Mouse (Mus musculus) limb, embryonic 14.5 days (tissue): Measurements from ENCODE around the gene Arhgef12. TPM values are rescaled to one million over a fixed set of nuclear protein-coding genes. Genes with fewer than 3 reads are reported as not detected.
"Not testable (repeated sequence)": the region's sequence is repeated elsewhere in the genome, so short reads cannot be mapped to it uniquely, and the experiment has no call there.

Source experiments
- ATAC-seq: fragments of 200-750 bp; cut with Nextera tagmentation; 2 replicates; pipeline ENCODE4 v1.8.0; 2017; ENCODE audit warnings: low read depth, moderate number of reproducible peaks, moderate TSS enrichment; ENCODE audit not compliant: low FRiP score
- DNase-seq: peaks from one replicate; pipeline ENCODE4 v3.0.0-alpha.2; 2015; ENCODE audit warnings: low spot score
- H3K27ac ChIP-seq: fragments of 300-500 bp; sonication (generic); replicated peaks from 2 replicates; pipeline ENCODE4 v1.5.1; 2014; ENCODE audit warnings: low read depth, mild to moderate bottlenecking, low read length, moderate library complexity, mixed read lengths
- H3K27me3 ChIP-seq: fragments of 300-500 bp; sonication (generic); 2 replicates; pipeline ENCODE4 v1.6.1; 2014; ENCODE audit warnings: low read length, mixed read lengths; ENCODE audit not compliant: control insufficient read depth, insufficient read depth
- H3K36me3 ChIP-seq: fragments of 300-500 bp; sonication (generic); 2 replicates; pipeline ENCODE4 v1.6.1; 2014; ENCODE audit warnings: mild to moderate bottlenecking, low read length, moderate library complexity, mixed read lengths; ENCODE audit not compliant: control insufficient read depth, insufficient read depth
- H3K4me1 ChIP-seq: fragments of 300-500 bp; sonication (generic); 2 replicates; pipeline ENCODE4 v1.6.1; 2014; ENCODE audit warnings: antibody characterized with exemption, low read length, mixed read lengths; ENCODE audit not compliant: control insufficient read depth, insufficient read depth
- H3K4me2 ChIP-seq: fragments of 300-500 bp; sonication (generic); replicated peaks from 2 replicates; pipeline ENCODE4 v1.6.1; 2014; ENCODE audit warnings: low read depth, mild to moderate bottlenecking, low read length, moderate library complexity; ENCODE audit not compliant: severe bottlenecking
- H3K4me3 ChIP-seq: fragments of 300-500 bp; sonication (generic); replicated peaks from 2 replicates; pipeline ENCODE4 v1.5.1; 2014; ENCODE audit warnings: low read length
- H3K9ac ChIP-seq: fragments of 300-500 bp; sonication (generic); 2 replicates; pipeline ENCODE4 v1.6.1; 2014; ENCODE audit warnings: mild to moderate bottlenecking, low read depth, low read length, moderate library complexity; ENCODE audit not compliant: severe bottlenecking
- H3K9me3 ChIP-seq: fragments of 300-500 bp; sonication (generic); 2 replicates; pipeline ENCODE4 v1.6.1; 2016; ENCODE audit warnings: low read length; ENCODE audit not compliant: control insufficient read depth
- POLR2A ChIP-seq: fragments of 200-500 bp; IDR thresholded peaks from 2 replicates; pipeline ENCODE4 v1.8.0; 2012; ENCODE audit warnings: inconsistent platforms, mild to moderate bottlenecking, moderate library complexity, borderline replicate concordance; ENCODE audit not compliant: insufficient read depth, insufficient read length; ENCODE audit errors: extremely low read depth
- WGBS: fragments of 180-500 bp; shearing (Covaris S2); extraction: QIAGEN DNeasy Blood & Tissue Kit; methylation state at CpG from one replicate; pipeline ENCODE4 v1.1.7; 2014; 5-methylcytosine and 5-hydroxymethylcytosine counted together
- polyA plus RNA-seq, 2 experiments: library from polyadenylated mRNA; depleted of rRNA in 1 of 2; stranded (reverse) in 1 of 2; unstranded in 1 of 2; fragments of >200 nt; fragmentation: Nextera tagmentation in 1 of 2; extraction: Ambion mirVana in 1 of 2; gene quantifications; 2 replicates each; pipeline versions ENCODE4 v1.2.1 to v1.2.3; 2012 to 2014

Arhgef12 gene
- polyA plus RNA-seq, 2 experiments: 15.7 to 26.1 TPM

DNA sequence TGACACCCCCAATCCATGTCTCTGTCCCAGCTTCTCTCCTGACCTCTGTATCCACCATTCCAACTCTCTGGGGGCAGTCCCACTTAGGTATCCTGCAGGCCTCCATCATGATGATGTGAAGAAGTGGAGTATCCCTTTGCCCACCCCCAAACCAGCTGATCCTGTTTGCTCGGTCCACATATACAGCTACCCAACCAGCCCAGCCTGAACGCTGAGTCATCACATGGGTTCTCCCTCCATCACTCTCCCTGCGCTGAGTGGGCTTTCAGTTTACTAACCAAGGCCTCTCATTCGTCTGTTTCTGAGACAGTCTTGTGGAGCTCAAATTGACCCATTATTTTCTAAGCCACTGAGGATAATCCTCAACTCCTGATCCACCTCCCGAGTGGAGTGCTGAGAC lies 24.9 kb upstream of the Arhgef12 start:
- TF ChIP-seq POLR2A: no peak
- 82% methylated on average over 5 of the region's 5 CpGs for WGBS

DNA sequence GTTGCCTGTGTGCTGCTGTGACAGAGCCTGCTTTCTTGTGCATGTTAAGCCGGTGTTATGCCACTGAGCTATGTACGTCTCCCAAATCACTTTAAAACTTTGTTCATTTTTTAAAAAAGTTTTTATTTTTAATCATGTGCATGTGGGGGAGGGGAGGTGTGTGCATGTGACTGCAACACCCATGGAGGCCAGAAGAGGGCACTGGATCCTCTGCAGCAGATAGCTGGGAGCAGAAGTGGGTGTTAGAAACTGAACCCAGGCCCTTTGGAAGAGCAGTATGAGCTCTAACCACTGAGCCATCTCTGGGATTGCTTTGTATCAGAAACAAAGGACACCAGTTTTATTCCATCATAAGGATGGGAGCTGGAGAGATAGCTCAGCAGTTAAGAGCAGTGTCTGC lies 23.6 kb upstream of the Arhgef12 start:
- H3K4me1 ChIP-seq: no peaks in the 10 kb centered on the region
- 92% methylated on average over 2 of the region's 2 CpGs for WGBS
- H3K27ac ChIP-seq: no peak overlapping the region
- H3K36me3 ChIP-seq: no peaks in the 10 kb centered on the region
- H3K9me3 ChIP-seq: no peaks in the 10 kb centered on the region
- ATAC-seq (no peak), DNase-seq (no peak)
- TF ChIP-seq POLR2A: no peak
- no peak overlapping the region for H3K4me3 ChIP-seq
- no peaks in the 10 kb centered on the region for H3K27me3 ChIP-seq
- H3K9ac ChIP-seq: no peak overlapping the region
- no peak overlapping the region for H3K4me2 ChIP-seq

More for the DNA sequence above, 24.9 kb upstream of the Arhgef12 start:
- no peak for ATAC-seq
- no peak overlapping the region for H3K27ac ChIP-seq
- H3K9me3 ChIP-seq: no peaks in the 10 kb centered on the region
- no peak overlapping the region for H3K9ac ChIP-seq
- DNase-seq: no peak
- no peaks in the 10 kb centered on the region for H3K36me3 ChIP-seq
- no peak overlapping the region for H3K4me2 ChIP-seq
- H3K4me3 ChIP-seq: no peak overlapping the region
- no peaks in the 10 kb centered on the region for H3K4me1 ChIP-seq
- H3K27me3 ChIP-seq: no peaks in the 10 kb centered on the region

DNA sequence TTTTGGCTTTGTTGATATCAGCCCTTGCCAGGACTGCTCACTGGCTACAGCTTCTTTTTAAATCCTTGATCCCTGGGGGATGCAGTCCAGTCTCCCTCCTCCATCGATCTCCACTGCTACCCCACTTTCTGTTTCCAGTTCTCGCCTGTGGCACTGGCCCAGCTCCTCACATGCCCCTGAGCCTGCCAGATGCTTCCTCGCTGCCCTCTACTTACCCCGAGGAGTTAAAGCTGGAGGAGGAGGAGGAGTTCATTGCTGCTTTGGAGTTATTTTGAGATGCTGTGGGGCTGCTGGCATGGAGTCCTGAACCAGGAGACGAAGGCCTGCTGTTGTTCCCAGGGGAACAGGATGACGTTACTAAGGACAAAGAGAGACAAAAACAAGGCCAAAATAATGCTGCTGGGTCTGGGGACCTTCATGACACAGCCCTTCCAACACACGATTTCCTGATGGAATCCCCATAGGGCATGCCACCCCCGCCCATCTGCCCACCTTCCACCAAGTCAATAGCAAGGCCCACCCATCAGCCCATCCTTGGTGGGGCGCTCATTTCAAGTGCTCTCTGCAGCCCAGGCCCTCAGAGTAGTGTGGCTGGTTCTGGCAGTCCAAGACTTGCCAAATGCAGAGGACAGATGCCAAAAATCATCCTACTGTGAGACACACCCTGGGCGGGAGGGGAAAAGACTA lies 20.2 kb upstream of the Arhgef12 start:
- Histone ChIP-seq H3K27ac (no peak overlapping the region), H3K27me3 (no peaks in the 10 kb centered on the region), H3K9me3 (no peaks in the 10 kb centered on the region), H3K9ac (no peak overlapping the region), H3K4me1 (no peaks in the 10 kb centered on the region), H3K4me3 (no peak overlapping the region), H3K36me3 (no peaks in the 10 kb centered on the region), H3K4me2 (no peak overlapping the region)
- ATAC-seq (no peak), DNase-seq (no peak)
- TF ChIP-seq POLR2A: no peak
- WGBS: 69% methylated on average over 10 of the region's 10 CpGs

DNA sequence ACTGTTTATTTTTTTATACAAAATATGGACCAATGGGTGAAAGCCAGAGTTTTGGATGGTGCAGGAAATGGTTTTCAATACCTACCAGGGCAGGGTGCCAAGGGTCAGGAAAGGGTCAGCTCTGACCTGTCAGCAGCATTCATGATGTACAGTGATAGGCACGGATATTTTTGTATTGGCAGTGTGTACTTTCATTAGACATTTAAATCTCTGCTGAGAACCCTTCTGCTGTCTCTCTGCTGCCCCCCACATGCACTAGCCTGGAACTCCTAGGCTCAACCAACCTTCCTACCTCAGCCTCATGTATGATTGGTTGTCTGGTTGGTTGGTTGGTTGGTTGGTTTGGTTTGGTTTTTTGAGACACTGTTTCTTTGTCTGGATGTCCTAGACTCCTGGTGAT lies 15.3 kb upstream of the Arhgef12 start:
- no peaks in the 10 kb centered on the region for H3K27me3 ChIP-seq
- H3K27ac ChIP-seq: no peak overlapping the region
- H3K36me3 ChIP-seq: no peaks in the 10 kb centered on the region
- no peaks in the 10 kb centered on the region for H3K4me1 ChIP-seq
- WGBS: 32% methylated on average over 1 of the region's 1 CpGs
- no peak overlapping the region for H3K4me3 ChIP-seq
- no peak for ATAC-seq
- H3K4me2 ChIP-seq: no peak overlapping the region
- no peaks in the 10 kb centered on the region for H3K9me3 ChIP-seq
- no peak for DNase-seq
- H3K9ac ChIP-seq: no peak overlapping the region
- TF ChIP-seq POLR2A: no peak

DNA sequence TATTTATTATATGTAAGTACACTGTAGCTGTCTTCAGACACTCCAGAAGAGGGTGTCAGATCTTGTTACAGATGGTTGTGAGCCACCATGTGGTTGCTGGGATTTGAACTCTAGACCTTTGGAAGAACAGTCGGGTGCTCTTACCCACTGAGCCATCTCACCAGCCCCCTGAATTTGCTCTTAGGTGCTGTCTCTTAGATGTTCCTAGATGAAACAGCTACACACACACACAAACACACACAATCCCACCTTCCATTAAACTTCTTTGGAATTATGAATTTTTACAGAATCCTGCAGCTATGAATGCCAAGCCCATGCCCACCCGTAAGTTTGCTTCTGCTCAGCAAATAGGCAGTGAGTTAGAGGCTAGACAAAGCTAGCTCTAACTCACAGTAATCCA lies 14.9 kb upstream of the Arhgef12 start:
- DNase-seq, H3K9ac ChIP-seq, H3K36me3 ChIP-seq, H3K4me1 ChIP-seq, H3K27me3 ChIP-seq, H3K27ac ChIP-seq, H3K9me3 ChIP-seq, H3K4me3 ChIP-seq, H3K4me2 ChIP-seq, ATAC-seq: not testable (repeated sequence)
- 88% methylated on average over 2 of the region's 2 CpGs for WGBS

DNA sequence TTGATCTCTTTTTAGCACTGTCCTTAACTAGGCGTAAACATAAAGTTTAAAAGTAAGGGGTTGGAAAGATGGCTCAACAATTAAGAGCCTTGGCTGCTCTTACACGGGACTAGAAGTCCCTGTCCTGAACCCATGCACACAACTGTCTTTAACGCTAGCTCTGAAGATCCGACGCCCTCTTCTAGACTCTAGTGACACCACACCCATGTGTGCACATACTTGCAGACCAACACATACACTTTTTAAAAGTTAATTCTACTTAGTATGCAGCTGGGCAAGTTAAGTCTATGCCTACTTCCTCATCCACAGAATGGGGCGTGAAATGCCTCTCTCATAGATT lies 9.9 kb upstream of the Arhgef12 start:
- 80% methylated on average over 6 of the region's 6 CpGs for WGBS
- Histone ChIP-seq H3K4me2 (no peak overlapping the region), H3K9me3 (no peaks in the 10 kb centered on the region), H3K9ac (no peak overlapping the region), H3K4me1 (0 out of 2 replicates have a peak, but pooled peaks cover 4% of the 10 kb centered on the region), H3K4me3 (no peak overlapping the region), H3K27ac (no peak overlapping the region), H3K27me3 (no peaks in the 10 kb centered on the region), H3K36me3 (no peaks in the 10 kb centered on the region)
- no peak for TF ChIP-seq POLR2A
- ATAC-seq: no peak
- no peak for DNase-seq
